Mouse (Mus musculus) naive thymus-derived CD4-positive, alpha-beta T cell, adult 2 months (primary cell): Measurements from ENCODE around the gene Olfr1259.
"Not testable (repeated sequence)": the region's sequence is repeated elsewhere in the genome, so short reads cannot be mapped to it uniquely, and the experiment has no call there.

Source experiments
- DNase-seq: peaks from one replicate; pipeline ENCODE4 v3.0.0-alpha.2; 2011; ENCODE audit warnings: low read depth

Olfr1259 gene

DNA sequence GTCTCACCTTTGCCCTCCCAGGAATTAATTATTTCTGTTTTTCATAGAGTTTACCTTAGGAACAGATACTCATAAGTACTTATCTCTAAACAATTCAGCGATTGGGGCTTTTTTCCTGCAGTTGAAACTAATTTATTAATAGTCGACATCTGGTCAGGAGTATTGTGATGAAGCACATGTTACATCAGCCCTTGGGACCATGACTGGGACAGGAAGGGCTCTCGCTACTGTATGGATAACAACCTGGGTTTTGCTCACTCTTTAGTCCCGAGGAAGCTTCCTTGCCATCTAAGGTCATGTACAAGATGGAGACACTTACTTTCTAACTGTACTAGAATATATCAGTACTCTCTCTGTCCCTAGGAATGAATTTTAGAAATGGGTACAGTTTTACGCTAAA, at the start of gene Olfr1259:
Gene Olfr1259 (minus strand): TSS at position 101 of the 400 bp plus-strand sequence.
- DNase-seq = no peak

GRCm38 (mm10) chr2:89990921-89991320, 42.5 kb upstream of the Olfr1259 start, which contains the start of gene Olfr1261:
TSS of gene Olfr1261 (plus strand) at chr2:89991221.
- DNase-seq = no peak

GRCm38 (mm10) chr2:89977709-89978108, 29.2 kb upstream of the Olfr1259 start:
- no peak for DNase-seq

DNA sequence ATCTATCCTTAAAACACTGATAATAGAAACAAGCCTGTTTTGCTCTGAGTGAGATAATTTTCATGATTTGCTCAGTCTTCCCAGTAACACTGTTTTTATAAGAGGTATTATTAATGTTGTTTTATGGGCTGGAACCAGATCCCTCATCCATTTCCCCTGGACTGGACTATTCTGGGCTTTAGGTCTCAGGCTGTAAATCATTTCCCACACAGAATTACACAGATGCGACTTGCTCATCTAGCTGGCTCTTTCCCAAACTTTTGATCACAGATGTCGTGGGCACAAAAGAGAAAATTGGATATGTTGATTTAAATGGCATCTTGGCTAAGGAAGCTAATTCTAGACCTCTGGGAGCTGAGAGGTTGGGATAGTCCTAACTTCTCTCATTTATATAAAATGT, 25.7 kb upstream of the Olfr1259 start, which contains the start of gene Olfr1260:
Gene Olfr1260 (plus strand): TSS at position 157 of the 400 bp plus-strand sequence.
- DNase-seq = no peak

- DNase-seq = no peak
These were observed 21.5 kb downstream of the Olfr1259 start, which contains the start of gene Olfr1258 for GRCm38 (mm10) chr2:89927009-89927408. TSS of gene Olfr1258 (plus strand) at chr2:89927309.

DNA sequence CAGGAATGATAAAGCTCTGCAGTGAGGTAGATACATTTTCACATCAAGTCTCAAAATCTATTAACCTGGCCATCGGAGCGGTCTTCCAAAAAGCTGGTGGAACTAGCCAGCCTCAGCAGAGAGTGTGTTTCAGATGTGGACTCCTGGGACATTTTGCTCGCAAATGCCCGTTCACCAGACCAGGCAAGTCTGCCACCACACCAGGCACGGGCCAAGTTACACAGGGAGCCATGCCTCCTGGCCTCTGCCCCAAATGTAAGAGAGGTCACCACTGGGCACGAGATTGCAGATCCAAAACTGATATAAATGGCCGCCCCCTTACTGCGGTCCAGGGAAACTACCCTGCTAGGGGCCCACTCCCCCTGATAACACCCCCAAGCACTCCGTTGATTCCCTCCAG, 35.8 kb downstream of the Olfr1259 start:
- DNase-seq = not testable (repeated sequence)
